Mouse (Mus musculus): ENCODE data around the gene Olfr1324. TPM values are rescaled to one million over a fixed set of nuclear protein-coding genes. Genes with fewer than 3 reads are reported as not detected.

The Olfr1324 gene
- not detected for polyA plus RNA-seq (2017; shearing (Covaris generic))

DNA sequence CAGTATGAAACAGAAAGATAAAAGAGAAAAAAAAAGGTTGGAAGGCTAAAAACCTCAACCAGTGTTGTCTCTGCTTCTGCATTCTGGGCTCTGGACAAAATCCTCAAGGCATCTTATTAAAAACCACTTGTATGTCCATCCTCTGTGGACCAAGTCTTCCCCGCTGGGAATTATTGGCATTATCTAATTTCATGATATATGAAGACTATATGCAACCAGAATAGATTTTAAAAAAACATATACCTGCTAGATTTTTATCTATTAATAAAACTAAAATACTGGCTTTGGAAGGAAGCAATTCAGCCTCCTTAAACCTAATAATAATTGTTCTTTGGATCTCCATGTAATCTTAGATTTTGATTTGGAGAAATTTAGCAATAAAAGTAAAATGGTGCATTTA, at the start of gene Olfr1324:
Olfr1324 (minus strand) TSS at position 101 of the 400 bp plus-strand sequence.

